Mouse (Mus musculus): ENCODE data around the gene Map1a. TPM values are rescaled to one million over a fixed set of nuclear protein-coding genes. Genes with fewer than 3 reads are reported as not detected.

Gene Map1a
- polyA plus RNA-seq, 1 experiment from 2014 or later = 7.2 TPM

DNA sequence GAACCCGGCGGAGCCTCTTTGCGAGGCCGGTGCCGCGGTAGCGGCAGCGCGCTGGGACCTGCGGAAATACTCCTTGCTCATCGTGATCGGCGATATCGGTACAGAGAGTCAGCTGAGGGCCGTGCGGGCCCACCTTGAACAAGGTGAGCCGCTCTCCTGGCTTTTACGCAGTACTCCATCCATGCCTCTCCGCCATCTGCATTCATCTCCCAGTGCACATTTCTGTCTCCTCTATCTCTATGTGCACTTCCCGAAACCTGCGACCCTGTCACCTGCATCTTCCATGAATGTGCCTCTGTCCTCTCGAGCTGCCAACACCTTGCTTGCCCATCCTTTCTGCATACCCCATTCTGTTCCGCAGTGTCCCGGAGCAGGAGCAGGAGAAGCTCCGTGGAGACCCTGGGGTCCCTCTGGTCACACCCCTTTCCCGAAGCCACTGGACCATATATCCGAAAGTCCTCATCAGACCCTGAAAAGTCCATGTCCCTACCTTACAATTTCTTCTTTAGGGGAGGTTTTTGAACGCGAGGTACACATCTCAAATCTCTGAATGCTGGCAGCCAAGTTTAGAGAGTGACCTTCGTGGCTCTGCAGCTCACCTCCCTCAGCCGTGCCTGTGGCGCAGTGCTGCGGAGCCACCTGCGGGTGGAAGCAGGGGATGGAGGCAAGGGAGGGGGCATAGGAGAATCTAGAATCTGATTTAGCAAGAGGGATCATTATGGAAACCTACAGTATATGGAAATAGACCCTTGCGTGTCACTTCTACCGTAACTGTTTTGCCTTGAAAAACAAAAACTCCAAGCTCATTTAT is 535 bp downstream of the Map1a start:
- H3K27me3 ChIP-seq (replicated peaks; ENCODE audit: control insufficient read depth, insufficient read depth, low read length) = peaks cover 23% of the 10 kb centered on the region
- H3K9ac ChIP-seq (ENCODE audit: low read length) = no peak overlapping the region
- peak overlapping the region; percentile 44 for H3K4me3 ChIP-seq (ENCODE audit: low read depth, low read length)
- peak; percentile 41 for ATAC-seq (replicated peaks; ENCODE audit: low FRiP score, low TSS enrichment, low read depth)
- H3K4me2 ChIP-seq (ENCODE audit: low read length) = peak overlapping the region; percentile 90
- H3K4me1 ChIP-seq (replicated peaks; ENCODE audit: control insufficient read depth, insufficient read depth, low read length) = peaks cover 15% of the 10 kb centered on the region
- no peaks in the 10 kb centered on the region for H3K9me3 ChIP-seq (ENCODE audit: control insufficient read depth, low read length)
- no peak overlapping the region for H3K27ac ChIP-seq (ENCODE audit: low read depth)
- DNase-seq (ENCODE audit: low spot score) = no peak
- 5% methylated on average over 36 of the region's 36 CpGs for WGBS
- H3K36me3 ChIP-seq (ENCODE audit: control insufficient read depth, insufficient read depth, low read length) = no peaks in the 10 kb centered on the region

DNA sequence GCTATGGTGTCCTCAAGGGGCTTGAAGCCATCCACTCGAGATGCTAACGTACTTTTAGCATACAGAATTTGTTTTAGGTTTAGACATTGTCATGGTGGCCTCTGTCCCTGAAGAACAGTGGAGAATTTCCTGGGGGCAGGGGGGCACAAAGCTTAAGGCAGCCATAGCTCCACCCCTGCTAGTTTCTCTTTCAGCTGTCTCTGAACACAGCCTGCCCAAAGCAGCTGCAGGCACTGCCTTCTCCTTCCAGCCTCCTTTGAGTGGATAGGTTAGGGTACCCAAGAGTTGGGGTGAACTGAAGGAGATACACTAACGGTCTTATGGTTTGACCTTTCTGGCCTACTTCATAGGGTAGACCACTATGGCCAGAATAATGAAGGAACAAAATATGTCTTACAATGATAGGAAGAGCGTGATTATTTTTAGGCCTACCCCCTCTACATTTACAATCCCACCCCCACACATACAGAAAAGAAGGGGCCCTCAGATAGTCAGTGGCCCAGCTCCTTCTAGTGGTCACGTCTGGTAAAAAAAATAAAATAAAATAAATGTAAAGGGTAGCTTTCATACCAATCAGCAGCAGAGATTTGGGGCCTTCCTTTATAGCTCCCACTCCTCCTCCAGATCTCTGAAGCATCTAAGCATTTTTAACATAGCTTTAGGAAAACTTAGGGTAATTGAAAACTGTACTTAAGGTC is 3.1 kb downstream of the Map1a start:
- Histone ChIP-seq H3K4me2 (ENCODE audit: low read length) (no peak overlapping the region), H3K27ac (ENCODE audit: low read depth) (no peak overlapping the region), H3K9ac (ENCODE audit: low read length) (no peak overlapping the region), H3K36me3 (ENCODE audit: control insufficient read depth, insufficient read depth, low read length) (no peaks in the 10 kb centered on the region), H3K4me3 (ENCODE audit: low read depth, low read length) (no peak overlapping the region), H3K9me3 (ENCODE audit: control insufficient read depth, low read length) (no peaks in the 10 kb centered on the region), H3K27me3 (replicated peaks; ENCODE audit: control insufficient read depth, insufficient read depth, low read length) (peaks cover 23% of the 10 kb centered on the region), H3K4me1 (replicated peaks; ENCODE audit: control insufficient read depth, insufficient read depth, low read length) (peaks cover 37% of the 10 kb centered on the region)
- WGBS = 68% methylated on average over 5 of the region's 5 CpGs
- ATAC-seq (replicated peaks; ENCODE audit: low FRiP score, low TSS enrichment, low read depth) = no peak
- no peak for DNase-seq (ENCODE audit: low spot score)

DNA sequence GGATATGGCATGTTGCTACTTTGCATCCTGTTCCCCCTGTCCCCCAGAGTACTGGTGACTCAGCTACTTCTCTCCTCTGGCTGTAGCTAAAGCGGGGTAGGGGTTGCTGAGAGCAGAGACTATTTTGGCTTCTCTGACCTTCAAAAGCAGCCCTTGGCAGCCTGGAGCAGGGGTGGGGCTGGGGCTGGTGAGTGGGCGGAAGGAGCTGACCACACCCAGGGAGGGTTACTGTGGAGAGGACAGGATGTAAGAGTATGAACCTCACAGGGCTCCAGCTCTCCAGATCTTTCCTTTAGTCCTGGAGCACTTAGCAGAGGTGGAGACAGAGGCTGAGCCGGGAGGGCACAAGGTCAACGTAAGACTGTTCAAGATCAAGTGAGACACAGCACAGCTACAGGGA is 4.8 kb downstream of the Map1a start:
- Histone ChIP-seq H3K27me3 (replicated peaks; ENCODE audit: control insufficient read depth, insufficient read depth, low read length) (peaks cover 15% of the 10 kb centered on the region), H3K4me2 (ENCODE audit: low read length) (peak overlapping the region; percentile 70), H3K27ac (ENCODE audit: low read depth) (peak overlapping the region; percentile 51; the same call in 1 of the 2 replicates), H3K9ac (ENCODE audit: low read length) (peak overlapping the region; percentile 23; the same call in 1 of the 2 replicates), H3K4me3 (ENCODE audit: low read depth, low read length) (peak overlapping the region; percentile 45), H3K9me3 (ENCODE audit: control insufficient read depth, low read length) (no peaks in the 10 kb centered on the region), H3K36me3 (ENCODE audit: control insufficient read depth, insufficient read depth, low read length) (no peaks in the 10 kb centered on the region), H3K4me1 (replicated peaks; ENCODE audit: control insufficient read depth, insufficient read depth, low read length) (peaks cover 37% of the 10 kb centered on the region)
- DNase-seq (ENCODE audit: low spot score) = no peak
- 31% methylated on average over 4 of the region's 4 CpGs for WGBS
- no peak for ATAC-seq (replicated peaks; ENCODE audit: low FRiP score, low TSS enrichment, low read depth)

- peaks cover 13% of the 10 kb centered on the region for H3K27me3 ChIP-seq (replicated peaks; ENCODE audit: control insufficient read depth, insufficient read depth, low read length)
- DNase-seq (ENCODE audit: low spot score) (peak; percentile 81), ATAC-seq (replicated peaks; ENCODE audit: low FRiP score, low TSS enrichment, low read depth) (peak; percentile 80)
- peaks cover 8% of the 10 kb centered on the region; the same call in 1 of the 2 replicates for H3K36me3 ChIP-seq (ENCODE audit: control insufficient read depth, insufficient read depth, low read length)
- peak overlapping the region; percentile 51; the same call in 1 of the 2 replicates for H3K27ac ChIP-seq (ENCODE audit: low read depth)
- H3K4me3 ChIP-seq (ENCODE audit: low read depth, low read length) = peak overlapping the region; percentile 45
- no peaks in the 10 kb centered on the region for H3K9me3 ChIP-seq (ENCODE audit: control insufficient read depth, low read length)
- peak overlapping the region; percentile 23 for H3K9ac ChIP-seq (ENCODE audit: low read length)
- WGBS = 3% methylated on average over 18 of the region's 18 CpGs
- peaks cover 35% of the 10 kb centered on the region for H3K4me1 ChIP-seq (replicated peaks; ENCODE audit: control insufficient read depth, insufficient read depth, low read length)
- H3K4me2 ChIP-seq (ENCODE audit: low read length) = peak overlapping the region; percentile 70
Measured at GRCm38 (mm10) chr2:121294753-121295607, 5.6 kb downstream of the Map1a start.

GRCm38 (mm10) chr2:121295608-121296571 is 6.5 kb downstream of the Map1a start:
- 2% methylated on average over 15 of the region's 15 CpGs for WGBS
- H3K27ac ChIP-seq (ENCODE audit: low read depth) = peak overlapping the region; percentile 29; the same call in 1 of the 2 replicates
- DNase-seq (ENCODE audit: low spot score) (peak; percentile 65), ATAC-seq (replicated peaks; ENCODE audit: low FRiP score, low TSS enrichment, low read depth) (peak; percentile 18)
- H3K4me2 ChIP-seq (ENCODE audit: low read length) = peak overlapping the region; percentile 70
- peaks cover 12% of the 10 kb centered on the region; the same call in 1 of the 2 replicates for H3K36me3 ChIP-seq (ENCODE audit: control insufficient read depth, insufficient read depth, low read length)
- no peaks in the 10 kb centered on the region for H3K9me3 ChIP-seq (ENCODE audit: control insufficient read depth, low read length)
- H3K4me1 ChIP-seq (replicated peaks; ENCODE audit: control insufficient read depth, insufficient read depth, low read length) = peaks cover 34% of the 10 kb centered on the region
- peaks cover 4% of the 10 kb centered on the region for H3K27me3 ChIP-seq (replicated peaks; ENCODE audit: control insufficient read depth, insufficient read depth, low read length)
- peak overlapping the region; percentile 23 for H3K9ac ChIP-seq (ENCODE audit: low read length)
- H3K4me3 ChIP-seq (ENCODE audit: low read depth, low read length) = peak overlapping the region; percentile 45

DNA sequence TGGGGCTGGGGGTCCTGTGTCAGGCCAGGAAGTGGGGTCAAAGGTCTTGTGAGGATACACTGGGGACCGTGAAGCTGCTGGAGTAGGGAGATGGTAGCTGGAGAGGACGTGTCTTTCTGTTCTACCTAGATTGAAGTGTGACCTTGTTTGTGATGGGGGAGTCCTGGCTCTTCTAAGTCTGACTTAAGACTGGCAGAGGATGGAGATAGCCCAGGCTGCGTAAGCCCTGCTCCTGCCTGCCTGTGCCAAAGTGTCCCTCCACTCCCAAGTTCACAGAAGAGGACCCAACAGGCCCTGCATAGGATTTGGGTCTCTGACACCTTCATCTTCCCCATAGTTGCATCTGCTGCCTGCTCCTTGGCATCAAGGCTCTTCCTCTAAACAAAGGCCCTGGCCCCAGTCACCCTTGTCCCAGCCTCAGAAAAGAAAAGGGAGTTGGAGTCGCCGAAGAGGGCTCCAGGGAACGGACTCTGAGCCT is 7.4 kb downstream of the Map1a start:
- Histone ChIP-seq H3K36me3 (ENCODE audit: control insufficient read depth, insufficient read depth, low read length) (peaks cover 16% of the 10 kb centered on the region; the same call in 1 of the 2 replicates), H3K9ac (ENCODE audit: low read length) (no peak overlapping the region), H3K27me3 (replicated peaks; ENCODE audit: control insufficient read depth, insufficient read depth, low read length) (no peaks in the 10 kb centered on the region; the same call in 1 of the 2 replicates), H3K27ac (ENCODE audit: low read depth) (no peak overlapping the region), H3K4me1 (replicated peaks; ENCODE audit: control insufficient read depth, insufficient read depth, low read length) (peaks cover 34% of the 10 kb centered on the region), H3K4me3 (ENCODE audit: low read depth, low read length) (peak overlapping the region; percentile 45), H3K9me3 (ENCODE audit: control insufficient read depth, low read length) (no peaks in the 10 kb centered on the region), H3K4me2 (ENCODE audit: low read length) (peak overlapping the region; percentile 70)
- ATAC-seq (replicated peaks; ENCODE audit: low FRiP score, low TSS enrichment, low read depth) (no peak), DNase-seq (ENCODE audit: low spot score) (no peak)
- 19% methylated on average over 6 of the region's 6 CpGs for WGBS

DNA sequence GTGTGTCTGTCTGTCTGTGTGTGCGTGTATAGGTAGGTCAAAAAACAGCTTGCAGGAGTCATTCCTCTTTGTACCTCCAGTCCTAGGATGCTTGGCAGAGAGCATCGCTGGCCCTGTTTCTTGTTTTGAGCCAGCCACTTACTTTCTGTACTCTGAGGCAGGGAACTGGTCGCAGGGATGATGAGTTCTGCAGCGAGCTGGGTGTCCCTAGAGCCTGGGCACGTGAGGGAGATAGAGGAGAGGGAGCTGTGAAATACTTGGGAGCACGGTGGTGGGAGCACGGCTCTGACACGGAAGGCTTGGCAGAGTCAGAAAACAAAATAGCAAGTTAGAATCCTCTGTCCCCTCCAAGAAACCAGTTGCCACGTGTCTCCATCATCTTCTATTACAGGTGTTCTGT is 8.3 kb downstream of the Map1a start:
- Histone ChIP-seq H3K4me3 (ENCODE audit: low read depth, low read length) (no peak overlapping the region), H3K4me1 (replicated peaks; ENCODE audit: control insufficient read depth, insufficient read depth, low read length) (peaks cover 34% of the 10 kb centered on the region), H3K9me3 (ENCODE audit: control insufficient read depth, low read length) (no peaks in the 10 kb centered on the region), H3K4me2 (ENCODE audit: low read length) (peak overlapping the region; percentile 70), H3K27ac (ENCODE audit: low read depth) (no peak overlapping the region), H3K36me3 (ENCODE audit: control insufficient read depth, insufficient read depth, low read length) (peaks cover 22% of the 10 kb centered on the region; the same call in 1 of the 2 replicates), H3K27me3 (replicated peaks; ENCODE audit: control insufficient read depth, insufficient read depth, low read length) (no peaks in the 10 kb centered on the region; the same call in 1 of the 2 replicates), H3K9ac (ENCODE audit: low read length) (no peak overlapping the region)
- 19% methylated on average over 9 of the region's 9 CpGs for WGBS
- DNase-seq (ENCODE audit: low spot score) (peak; percentile 56), ATAC-seq (replicated peaks; ENCODE audit: low FRiP score, low TSS enrichment, low read depth) (no peak)
